Mouse (Mus musculus) lung, postnatal 0 days (tissue): ENCODE data around the gene Cyp2d10.
"Not testable (repeated sequence)": the region's sequence is repeated elsewhere in the genome, so short reads cannot be mapped to it uniquely, and the experiment has no call there.

Experiments
- CTCF ChIP-seq: IDR thresholded peaks from 2 replicates; pipeline ENCODE4 v1.5.1; 2016; ENCODE audit warnings: antibody characterized with exemption, mild to moderate bottlenecking
- EP300 ChIP-seq: IDR thresholded peaks from 2 replicates; pipeline ENCODE4 v1.6.1; 2016; ENCODE audit warnings: antibody characterized with exemption, mild to moderate bottlenecking, control low read depth

DNA sequence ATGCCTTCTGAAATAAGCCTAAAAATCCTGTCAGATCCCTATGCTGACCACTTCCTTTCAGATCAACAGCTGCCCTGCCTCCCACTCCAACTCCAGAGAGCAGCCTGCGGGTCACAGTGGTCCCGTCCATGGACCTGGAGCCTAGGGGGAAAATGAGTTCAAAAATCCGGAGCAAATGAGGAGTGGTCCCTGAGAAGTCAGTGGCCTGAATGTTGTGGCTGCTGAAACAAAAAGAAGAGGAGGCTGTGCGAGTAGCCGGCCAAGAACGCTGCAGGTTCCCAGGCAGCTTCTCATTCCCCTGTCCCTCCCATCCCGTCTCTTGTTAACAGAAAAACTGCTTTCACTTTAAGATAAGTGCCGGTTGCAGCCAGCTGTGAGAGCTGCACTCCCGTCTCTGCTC is 42.4 kb downstream of the Cyp2d10 start:
- not testable (repeated sequence) for TF ChIP-seq CTCF, EP300
